Mouse (Mus musculus) lung, postnatal 36 days (tissue): Measurements from ENCODE around the gene Cycs.

Source experiments
- DNase-seq: peaks from one replicate; pipeline ENCODE4 v3.0.0; 2022; ENCODE audit warnings: mixed read lengths

Gene Cycs

GRCm38 (mm10) chr6:50542535-50542934, 23.8 kb downstream of the Cycs start:
- no peak for DNase-seq

GRCm38 (mm10) chr6:50539641-50540040, 26.7 kb downstream of the Cycs start:
- DNase-seq, result no peak

- peak; percentile 62 for DNase-seq
These were observed 29.9 kb downstream of the Cycs start for GRCm38 (mm10) chr6:50536461-50536892.

- DNase-seq, result no peak
These were observed 31.0 kb downstream of the Cycs start for GRCm38 (mm10) chr6:50535346-50535745.

DNA sequence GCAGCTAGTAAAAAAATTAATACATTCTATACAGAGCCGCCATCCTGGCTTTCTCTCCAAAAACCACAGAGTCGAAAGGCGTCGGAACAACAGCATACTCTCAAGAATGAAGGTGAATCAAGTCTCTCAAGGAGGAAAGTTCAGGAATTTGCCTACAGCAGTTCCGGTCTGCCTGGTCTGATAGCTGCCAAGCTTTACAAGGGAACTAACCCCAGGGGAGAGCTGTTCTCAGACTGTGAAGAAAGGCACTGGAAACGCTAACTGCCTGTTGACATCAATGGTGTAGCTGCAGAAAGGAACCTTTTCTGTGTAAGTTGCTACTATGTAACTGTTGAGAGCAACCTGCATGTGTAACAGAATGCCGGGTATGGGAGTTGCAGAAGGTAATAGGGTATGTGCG, 34.4 kb downstream of the Cycs start:
- no peak for DNase-seq

GRCm38 (mm10) chr6:50531003-50531402, 35.3 kb downstream of the Cycs start:
- DNase-seq, result no peak

DNA sequence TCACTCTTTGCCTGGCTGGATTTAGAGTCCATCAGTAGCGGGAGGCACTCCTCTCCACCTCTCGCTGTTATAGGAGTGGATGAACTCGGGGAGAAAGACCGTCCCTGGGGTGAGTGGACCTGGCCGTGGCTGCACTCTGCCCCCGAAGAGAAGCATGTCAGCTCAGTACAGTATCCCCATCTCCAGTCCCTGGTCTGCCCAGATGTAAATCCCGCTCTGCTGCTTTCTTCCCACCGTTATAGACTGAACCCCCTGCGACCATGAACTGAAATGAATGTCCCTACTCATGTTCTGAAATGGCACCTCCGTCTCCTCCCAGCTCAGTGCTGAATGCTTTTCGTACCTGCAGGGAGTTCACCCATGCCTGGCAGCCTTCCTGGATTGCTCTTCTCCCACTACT, 37.1 kb downstream of the Cycs start:
- DNase-seq, result no peak

GRCm38 (mm10) chr6:50527416-50527815, 38.9 kb downstream of the Cycs start:
- no peak for DNase-seq

- peak; percentile 79 for DNase-seq
These were observed 39.7 kb downstream of the Cycs start for GRCm38 (mm10) chr6:50526597-50527024.

DNA sequence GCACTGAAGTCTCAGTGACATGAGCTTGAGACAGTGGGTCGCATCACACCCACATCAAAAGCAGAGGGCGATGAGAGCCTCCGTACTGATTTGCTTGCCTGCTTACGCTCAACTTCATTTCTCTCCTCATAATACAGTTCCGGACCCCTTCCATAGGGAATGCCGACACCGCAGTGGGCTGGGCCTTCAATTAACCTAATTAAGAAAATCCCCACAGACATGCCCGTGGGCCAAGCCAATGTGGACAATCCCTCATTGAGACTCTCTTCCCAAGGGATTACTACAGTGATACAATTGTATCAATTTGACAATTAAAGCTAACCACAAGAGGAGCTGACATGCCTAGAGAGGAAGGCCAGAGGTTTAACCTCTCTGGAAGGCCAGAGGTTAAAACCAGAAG, 40.5 kb downstream of the Cycs start:
- no peak for DNase-seq

GRCm38 (mm10) chr6:50524261-50524896, 42.0 kb downstream of the Cycs start:
- DNase-seq, result no peak

DNA sequence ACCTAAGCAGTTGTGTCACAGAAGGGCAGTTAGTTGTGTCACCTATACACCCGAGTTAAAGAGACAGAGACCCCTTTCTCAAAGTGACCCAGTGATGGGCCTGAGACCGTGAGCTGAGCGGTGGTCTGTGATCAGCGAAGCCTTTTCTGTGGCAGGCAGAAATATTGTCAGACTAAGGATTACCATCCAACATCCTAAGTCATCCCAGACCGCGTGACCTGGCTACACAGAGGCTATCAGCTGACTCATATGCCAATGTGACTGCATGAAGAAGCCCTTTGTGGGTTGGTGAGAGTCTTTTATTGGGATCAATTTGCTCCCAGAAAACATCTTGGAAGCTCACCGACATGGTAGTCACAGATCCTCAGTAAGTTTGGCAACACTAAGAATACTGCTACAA, 43.6 kb downstream of the Cycs start:
- no peak for DNase-seq

- no peak for DNase-seq
These were observed 44.7 kb downstream of the Cycs start for GRCm38 (mm10) chr6:50521532-50522135.

GRCm38 (mm10) chr6:50520139-50520538, 46.2 kb downstream of the Cycs start:
- no peak for DNase-seq

- no peak for DNase-seq
These were observed 48.0 kb downstream of the Cycs start for GRCm38 (mm10) chr6:50518371-50518770.
